Mouse (Mus musculus): ENCODE results near the gene Ky. TPM values are rescaled to one million over a fixed set of nuclear protein-coding genes. Genes with fewer than 3 reads are reported as not detected.

Gene Ky
- under 1 TPM in 1 of 2 experiments, not detected in 1; 0.09 TPM for total RNA-seq (2023)

GRCm38 (mm10) chr9:102505700-102506585 is at the start of gene Ky:
Ky (plus strand) TSS chr9:102505750.

Other genes starting within 250 kb of the Ky start
- not detected for gene Ephb1, start 151.1 kb upstream of the Ky start, total RNA-seq (2023)
- gene Anapc13, start 120.5 kb downstream of the Ky start, total RNA-seq (2023) = 10 to 100 TPM; 84.4 to 98.1 TPM
- 10 to 100 TPM; 40.2 to 46.1 TPM for gene Cep63, start 120.8 kb downstream of the Ky start, total RNA-seq (2023)
- 1 to 10 TPM; 4.3 to 5.5 TPM for gene Amotl2, start 210.9 kb downstream of the Ky start, total RNA-seq (2023)